Mouse (Mus musculus) lung, embryonic 16.5 days (tissue): ENCODE measurements around the gene Cstb. TPM values are rescaled to one million over a fixed set of nuclear protein-coding genes. Genes with fewer than 3 reads are reported as not detected.

ENCODE experiments used
- ATAC-seq: fragments of 200-750 bp; cut with Nextera tagmentation; 2 replicates; pipeline ENCODE4 v1.8.0; 2017; ENCODE audit warnings: low read depth, mild to moderate bottlenecking, moderate library complexity
- H3K27ac ChIP-seq: fragments of 300-500 bp; sonication (generic); 2 replicates; pipeline ENCODE4 v1.5.1; 2014; ENCODE audit warnings: mild to moderate bottlenecking, control low read depth, low read length
- H3K27me3 ChIP-seq: fragments of 300-500 bp; sonication (generic); 2 replicates; pipeline ENCODE4 v1.6.1; 2014; ENCODE audit warnings: low read depth, low read length, mixed read lengths; ENCODE audit not compliant: control insufficient read depth, insufficient read depth
- H3K36me3 ChIP-seq: fragments of 300-500 bp; sonication (generic); 2 replicates; pipeline ENCODE4 v1.6.1; 2014; ENCODE audit warnings: low read length; ENCODE audit not compliant: control insufficient read depth, insufficient read depth
- H3K4me1 ChIP-seq: fragments of 300-500 bp; sonication (generic); replicated peaks from 2 replicates; pipeline ENCODE4 v1.6.1; 2014; ENCODE audit warnings: low read length, mixed read lengths; ENCODE audit not compliant: control insufficient read depth, insufficient read depth
- H3K4me2 ChIP-seq: fragments of 300-500 bp; sonication (generic); 2 replicates; pipeline ENCODE4 v1.6.1; 2014; ENCODE audit warnings: low read depth, low read length, control low read depth
- H3K4me3 ChIP-seq: fragments of 300-500 bp; sonication (generic); 2 replicates; pipeline ENCODE4 v1.5.1; 2014; ENCODE audit warnings: mild to moderate bottlenecking, low read length, control low read depth
- H3K9ac ChIP-seq: fragments of 300-500 bp; sonication (generic); 2 replicates; pipeline ENCODE4 v1.6.1; 2014; ENCODE audit warnings: low read length, control low read depth
- H3K9me3 ChIP-seq: fragments of 300-500 bp; sonication (generic); 2 replicates; pipeline ENCODE4 v1.6.1; 2016; ENCODE audit warnings: low read length; ENCODE audit not compliant: control insufficient read depth
- WGBS: fragments of 180-500 bp; shearing (Covaris S2); extraction: QIAGEN DNeasy Blood & Tissue Kit; methylation state at CpG from one replicate; pipeline ENCODE4 v1.1.7; 2014; 5-methylcytosine and 5-hydroxymethylcytosine counted together
- polyA plus RNA-seq: library from polyadenylated mRNA; unstranded; fragments of >200 nt; fragmentation: Nextera tagmentation; extraction: Ambion mirVana; gene quantifications from 2 replicates; pipeline ENCODE4 v1.2.1, GENCODE M21; 2015

Gene Cstb
- polyA plus RNA-seq, 1 experiment from 2014 or later = 240 TPM

- ATAC-seq = no peak
- Histone ChIP-seq H3K27me3 (no peaks in the 10 kb centered on the region), H3K4me2 (peak overlapping the region; percentile 100; the same call in 1 of the 2 replicates), H3K4me1 (peaks cover 22% of the 10 kb centered on the region), H3K36me3 (no peaks in the 10 kb centered on the region), H3K9ac (no peak overlapping the region), H3K9me3 (no peaks in the 10 kb centered on the region), H3K4me3 (no peak overlapping the region), H3K27ac (no peak overlapping the region)
- WGBS = 77% methylated on average over 8 of the region's 8 CpGs
These were observed 37.7 kb downstream of the Cstb start for GRCm38 (mm10) chr10:78462945-78463768.

DNA sequence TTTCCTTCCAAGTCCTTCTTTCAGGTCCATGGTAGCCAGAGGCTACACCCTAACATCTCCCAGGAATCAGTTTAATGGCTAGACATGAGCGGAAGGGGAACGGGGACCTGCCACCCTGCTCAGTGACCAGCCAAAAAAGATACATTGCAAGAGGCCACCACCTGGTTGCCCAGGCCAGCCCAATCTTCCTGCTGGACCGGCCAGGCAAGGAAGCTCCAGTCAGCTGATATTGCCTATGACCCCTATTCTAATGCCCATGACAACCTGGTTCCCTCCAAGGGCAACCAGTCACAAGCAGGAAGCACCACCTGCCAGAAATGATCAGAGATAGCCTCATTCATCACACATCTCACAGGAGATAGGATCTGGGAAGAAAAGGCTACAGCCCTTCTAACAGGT is 38.3 kb downstream of the Cstb start:
- Histone ChIP-seq H3K27me3 (no peaks in the 10 kb centered on the region), H3K4me3 (peak overlapping the region; percentile 79), H3K9ac (peak overlapping the region; percentile 75), H3K4me2 (peak overlapping the region; percentile 100), H3K36me3 (no peaks in the 10 kb centered on the region), H3K4me1 (peaks cover 16% of the 10 kb centered on the region), H3K9me3 (no peaks in the 10 kb centered on the region), H3K27ac (no peak overlapping the region)
- ATAC-seq = no peak
- 69% methylated on average over 3 of the region's 3 CpGs for WGBS

GRCm38 (mm10) chr10:78464201-78464791 is 38.8 kb downstream of the Cstb start:
- peaks cover 12% of the 10 kb centered on the region for H3K4me1 ChIP-seq
- peak overlapping the region; percentile 75 for H3K9ac ChIP-seq
- WGBS = 3% methylated on average over 32 of the region's 32 CpGs
- no peaks in the 10 kb centered on the region for H3K27me3 ChIP-seq
- ATAC-seq = no peak; the same call in 1 of the 2 replicates
- H3K36me3 ChIP-seq = no peaks in the 10 kb centered on the region
- no peaks in the 10 kb centered on the region for H3K9me3 ChIP-seq
- peak overlapping the region; percentile 79 for H3K4me3 ChIP-seq
- H3K4me2 ChIP-seq = peak overlapping the region; percentile 100
- no peak overlapping the region for H3K27ac ChIP-seq

DNA sequence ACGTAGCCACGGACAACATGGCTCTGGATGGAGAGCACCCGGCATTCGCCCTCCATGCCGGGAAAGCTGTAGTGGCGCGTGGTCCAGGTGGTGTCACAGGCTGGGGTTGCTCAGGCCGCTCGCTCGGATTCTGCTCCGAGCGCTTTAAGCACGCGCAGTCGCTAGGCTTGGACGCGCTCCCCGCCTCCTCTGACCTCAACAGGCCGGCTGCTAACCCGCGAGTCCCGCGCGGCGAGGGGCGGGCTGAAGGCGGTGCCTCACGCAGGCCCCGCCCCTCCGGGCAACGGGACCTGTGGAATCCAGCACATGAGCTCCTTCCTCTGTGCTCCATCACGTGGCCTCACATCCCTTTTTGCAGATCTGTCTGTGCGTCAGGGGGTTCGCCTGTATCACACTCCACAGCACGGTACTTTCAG is 39.3 kb downstream of the Cstb start, which contains the start of gene Pdxk:
Gene Pdxk, minus strand, starts transcription at position 184 of the 416 bp plus-strand sequence.
- Histone ChIP-seq H3K27me3 (no peaks in the 10 kb centered on the region), H3K9ac (peak within 1 kb of the TSS; percentile 75), H3K4me3 (peak within 1 kb of the TSS; percentile 79), H3K36me3 (no peaks in the 10 kb centered on the region), H3K9me3 (no peaks in the 10 kb centered on the region), H3K4me2 (peak within 1 kb of the TSS; percentile 100), H3K4me1 (peaks cover 12% of the 10 kb centered on the region), H3K27ac (peak within 1 kb of the TSS; percentile 41; the same call in 1 of the 2 replicates)
- peak; percentile 96 for ATAC-seq
- under 1% methylated on average over 35 of the region's 35 CpGs for WGBS

DNA sequence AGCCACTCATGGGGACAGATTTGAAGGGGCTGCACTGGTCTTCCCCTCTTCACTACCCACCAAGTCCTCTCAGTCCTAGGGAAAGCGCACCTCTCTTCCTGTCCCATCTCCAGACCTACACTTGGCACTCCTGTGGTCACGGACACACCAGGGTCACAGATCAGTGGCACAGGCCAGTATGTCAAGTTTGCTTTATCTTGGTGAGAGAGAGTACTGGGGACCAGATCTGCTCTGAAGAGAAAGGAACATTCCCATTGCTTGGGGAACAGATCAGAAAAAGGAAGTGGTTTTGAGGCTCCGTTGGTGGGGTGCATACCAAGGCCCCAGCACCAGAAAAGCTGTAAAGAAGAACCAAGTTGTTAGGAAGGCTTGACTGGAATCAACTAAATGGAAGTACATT is 40.0 kb downstream of the Cstb start:
- Histone ChIP-seq H3K36me3 (no peaks in the 10 kb centered on the region), H3K4me3 (no peak overlapping the region; the same call in 1 of the 2 replicates), H3K4me2 (no peak overlapping the region), H3K27me3 (no peaks in the 10 kb centered on the region), H3K4me1 (peaks cover 12% of the 10 kb centered on the region), H3K27ac (peak overlapping the region; percentile 41; the same call in 1 of the 2 replicates), H3K9ac (no peak overlapping the region; the same call in 1 of the 2 replicates), H3K9me3 (no peaks in the 10 kb centered on the region)
- WGBS = 80% methylated on average over 3 of the region's 3 CpGs
- no peak for ATAC-seq

DNA sequence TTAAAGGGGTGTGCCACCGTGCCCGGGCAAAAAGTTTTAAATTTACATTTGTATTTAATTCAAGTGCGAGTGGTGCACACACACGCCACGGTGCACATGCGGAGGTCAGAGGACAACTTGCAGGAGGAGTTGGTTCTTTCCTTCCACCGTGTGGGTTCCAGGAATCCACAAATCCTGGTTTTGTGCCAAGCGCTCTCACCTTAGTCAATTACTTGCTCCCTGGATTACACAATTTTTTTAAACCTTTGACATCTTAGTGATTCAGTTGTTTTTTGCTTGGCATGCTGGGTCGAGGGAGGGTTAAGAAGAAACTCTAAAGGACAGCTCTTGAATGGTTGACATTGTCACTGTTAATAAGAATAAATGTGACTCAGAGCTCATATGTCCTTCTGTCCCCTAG is 41.2 kb downstream of the Cstb start:
- no peak for ATAC-seq
- no peak overlapping the region for H3K27ac ChIP-seq
- WGBS = 75% methylated on average over 9 of the region's 9 CpGs
- H3K9ac ChIP-seq = no peak overlapping the region
- H3K36me3 ChIP-seq = no peaks in the 10 kb centered on the region
- H3K27me3 ChIP-seq = no peaks in the 10 kb centered on the region
- no peak overlapping the region for H3K4me3 ChIP-seq
- peaks cover 13% of the 10 kb centered on the region for H3K4me1 ChIP-seq
- H3K9me3 ChIP-seq = no peaks in the 10 kb centered on the region
- no peak overlapping the region for H3K4me2 ChIP-seq

GRCm38 (mm10) chr10:78467761-78468310 is 42.4 kb downstream of the Cstb start:
- ATAC-seq = no peak

GRCm38 (mm10) chr10:78470582-78471313 is 45.3 kb downstream of the Cstb start:
- peak overlapping the region; percentile 31; the same call in 1 of the 2 replicates for H3K9ac ChIP-seq

More at GRCm38 (mm10) chr10:78467761-78468310, 42.4 kb downstream of the Cstb start:
- H3K9me3 ChIP-seq = no peaks in the 10 kb centered on the region
- H3K27ac ChIP-seq = no peak overlapping the region
- H3K4me2 ChIP-seq = no peak overlapping the region
- peaks cover 13% of the 10 kb centered on the region for H3K4me1 ChIP-seq
- H3K27me3 ChIP-seq = no peaks in the 10 kb centered on the region
- H3K36me3 ChIP-seq = no peaks in the 10 kb centered on the region
- H3K9ac ChIP-seq = no peak overlapping the region
- no peak overlapping the region for H3K4me3 ChIP-seq
- 44% methylated on average over 2 of the region's 2 CpGs for WGBS

More at GRCm38 (mm10) chr10:78470582-78471313, 45.3 kb downstream of the Cstb start:
- Histone ChIP-seq H3K27ac (peak overlapping the region; percentile 45), H3K27me3 (no peaks in the 10 kb centered on the region), H3K4me3 (no peak overlapping the region), H3K36me3 (no peaks in the 10 kb centered on the region), H3K4me2 (peak overlapping the region; percentile 30), H3K9me3 (no peaks in the 10 kb centered on the region), H3K4me1 (peaks cover 4% of the 10 kb centered on the region)
- 33% methylated on average over 15 of the region's 15 CpGs for WGBS
- peak; percentile 48 for ATAC-seq
